Mouse (Mus musculus) ES-Bruce4 (cell line): ENCODE data around the gene L3mbtl1.

Source experiments
- CTCF ChIP-seq: IDR thresholded peaks from one replicate; pipeline ENCODE4 v1.8.1; 2011; ENCODE audit warnings: low read depth, low read length
- EP300 ChIP-seq: IDR thresholded peaks from 2 replicates; pipeline ENCODE4 v1.6.1; 2011; ENCODE audit warnings: low read depth, low read length; ENCODE audit not compliant: insufficient read depth
- POLR2A ChIP-seq: IDR thresholded peaks from one replicate; pipeline ENCODE4 v1.8.1; 2011; ENCODE audit warnings: low read length; ENCODE audit not compliant: insufficient read depth

GRCm38 (mm10) chr2:162899880-162900589 lies 43.2 kb upstream of the L3mbtl1 start:
- no peak for TF ChIP-seq CTCF
- no peak for TF ChIP-seq EP300
- no peak for TF ChIP-seq POLR2A
